Mouse (Mus musculus) lung, postnatal 0 days (tissue): ENCODE results near the gene Hint2.

Experiments
- CTCF ChIP-seq: IDR thresholded peaks from 2 replicates; pipeline ENCODE4 v1.5.1; 2016; ENCODE audit warnings: antibody characterized with exemption, mild to moderate bottlenecking
- EP300 ChIP-seq: IDR thresholded peaks from 2 replicates; pipeline ENCODE4 v1.6.1; 2016; ENCODE audit warnings: antibody characterized with exemption, mild to moderate bottlenecking, control low read depth

- peak; percentile 35; the same call in 1 of the 2 replicates for TF ChIP-seq CTCF
- TF ChIP-seq EP300 = peak; percentile 50; the same call in 1 of the 2 replicates
Observed at GRCm38 (mm10) chr4:43656339-43657109, at the start of gene Hint2.
